ENCODE assay signal across 8 mouse cellular contexts in genomic region chr14:14012383-14013251, GRCm38 (mm10). TPM values are rescaled to one million over a fixed set of nuclear protein-coding genes. Genes with fewer than 3 reads are reported as not detected.
DNase-seq lines count a peak whose midpoint lies in the region; ATAC-seq lines count a peak whose summit lies in the region.

No protein-coding gene starts in this region.

- no peaks in the 10 kb centered on the region for H3K27me3 ChIP-seq in intestine, embryonic 16.5 days (replicated peaks; ENCODE audit: control insufficient read depth, insufficient read depth, low read length)
- H3K27me3 ChIP-seq in midbrain, embryonic 10.5 days (ENCODE audit: low read depth, poor library complexity, severe bottlenecking): no peaks in the 10 kb centered on the region

- peak overlapping the region; percentile 100 for H3K27ac ChIP-seq in intestine, embryonic 16.5 days (ENCODE audit: low read length)
- H3K27ac ChIP-seq in midbrain, embryonic 10.5 days (replicated peaks): peak overlapping the region; percentile 98

- peak overlapping the region; percentile 95 for H3K4me2 ChIP-seq in intestine, embryonic 16.5 days (ENCODE audit: low read depth, low read length)

- peak; percentile 95 for ATAC-seq in intestine, embryonic 16.5 days

- no peaks in the 10 kb centered on the region for H3K36me3 ChIP-seq in intestine, embryonic 16.5 days (ENCODE audit: control insufficient read depth, insufficient read depth, low read length)
- H3K36me3 ChIP-seq in midbrain, embryonic 10.5 days: peaks cover 5% of the 10 kb centered on the region; the same call in 1 of the 2 replicates

- H3K4me1 ChIP-seq in intestine, embryonic 16.5 days (ENCODE audit: control insufficient read depth, insufficient read depth, low read length): peaks cover 14% of the 10 kb centered on the region
- H3K4me1 ChIP-seq in midbrain, embryonic 10.5 days: peaks cover 18% of the 10 kb centered on the region

- H3K9ac ChIP-seq in intestine, embryonic 16.5 days (ENCODE audit: low read depth, low read length): peak overlapping the region; percentile 95

- no peaks in the 10 kb centered on the region for H3K9me3 ChIP-seq in intestine, embryonic 16.5 days (ENCODE audit: control insufficient read depth, low read length)
- H3K9me3 ChIP-seq in midbrain, embryonic 10.5 days (replicated peaks): no peaks in the 10 kb centered on the region

- H3K4me3 ChIP-seq in intestine, embryonic 16.5 days (ENCODE audit: low read length): peak overlapping the region; percentile 79
- peak overlapping the region; percentile 85 for H3K4me3 ChIP-seq in midbrain, embryonic 10.5 days

- intact Hi-C loops in left cerebral cortex, postnatal 36 days (cut with DNase I): loop anchor here (2.0 kb wide), 1 partner anchor 52 kb away; the partner anchor contains the start of genes Atxn7 and Thoc7

- WGBS in intestine, embryonic 16.5 days: under 1% methylated on average over 93 of the region's 116 CpGs
- WGBS in midbrain, embryonic 10.5 days: 1% methylated on average over 101 of the region's 116 CpGs

- DNase-seq in adrenal gland, postnatal 10 days: peak; percentile 91
- DNase-seq in embryo, embryonic 9.5 days (ENCODE audit: extremely low spot score): peak; percentile 83
- peak; percentile 75 to 85 for DNase-seq in gastrocnemius, postnatal 4 days (ENCODE audit: low spot score in 2 of 2)
- peak; percentile 84 to 89 for DNase-seq in left cerebral cortex, postnatal 36 days (ENCODE audit: low spot score in 2 of 2)
- DNase-seq in midbrain, embryonic 10.5 days (ENCODE audit: low spot score): peak; percentile 84
- DNase-seq in right cerebral cortex, postnatal 36 days (ENCODE audit: low spot score in 2 of 2): peak; percentile 77 to 81
- peak; percentile 82 to 86 for DNase-seq in urinary bladder, postnatal 4 days (ENCODE audit: low spot score in 2 of 2)

RNA-seq across cellular contexts. Expression of gene Thoc7, which starts 51.0 kb away (rescaled TPM):
- 100 to 1,000 TPM; 133 to 134 TPM for total RNA-seq in adrenal gland, postnatal 10 days (2021)
- 100 to 1,000 TPM; 101 to 109 TPM for total RNA-seq in gastrocnemius, postnatal 4 days (2021)
- 152 and 155 TPM in 2 replicates for polyA plus RNA-seq in intestine, embryonic 16.5 days (2015; fragmentation: Nextera tagmentation; extraction: Ambion mirVana)
- 10 to 100 TPM; 90.6 to 96.9 TPM for total RNA-seq in left cerebral cortex, postnatal 36 days (2021)
- 231 and 235 TPM in 2 replicates for polyA plus RNA-seq in midbrain, embryonic 10.5 days (2016; fragmentation: Nextera tagmentation; extraction: Ambion mirVana)

RNA-seq across cellular contexts. Expression of gene Atxn7, which starts 51.4 kb away (rescaled TPM):
- 10 to 100 TPM; 22.6 to 26.2 TPM for total RNA-seq in adrenal gland, postnatal 10 days (2021)
- total RNA-seq in gastrocnemius, postnatal 4 days (2021): 10 to 100 TPM; 14.8 to 21.3 TPM
- polyA plus RNA-seq in intestine, embryonic 16.5 days (2015; fragmentation: Nextera tagmentation; extraction: Ambion mirVana): 2.9 and 3.5 TPM in 2 replicates
- total RNA-seq in left cerebral cortex, postnatal 36 days (2021): 10 to 100 TPM; 24.4 to 30.5 TPM
- 3.5 and 3.6 TPM in 2 replicates for polyA plus RNA-seq in midbrain, embryonic 10.5 days (2016; fragmentation: Nextera tagmentation; extraction: Ambion mirVana)

Comparison
In these comparisons a context has a peak if more than half of its experiments do, and no peak if none do; other contexts are left out.
1. Peak in every context shown above with its lines: DNase-seq, ATAC-seq, H3K4me3 ChIP-seq and H3K27ac ChIP-seq.